Mouse (Mus musculus): ENCODE data around the gene Npas2. TPM values are rescaled to one million over a fixed set of nuclear protein-coding genes. Genes with fewer than 3 reads are reported as not detected.

Npas2 gene
- polyA plus RNA-seq, 1 experiment from 2014 or later = 0.99 TPM

DNA sequence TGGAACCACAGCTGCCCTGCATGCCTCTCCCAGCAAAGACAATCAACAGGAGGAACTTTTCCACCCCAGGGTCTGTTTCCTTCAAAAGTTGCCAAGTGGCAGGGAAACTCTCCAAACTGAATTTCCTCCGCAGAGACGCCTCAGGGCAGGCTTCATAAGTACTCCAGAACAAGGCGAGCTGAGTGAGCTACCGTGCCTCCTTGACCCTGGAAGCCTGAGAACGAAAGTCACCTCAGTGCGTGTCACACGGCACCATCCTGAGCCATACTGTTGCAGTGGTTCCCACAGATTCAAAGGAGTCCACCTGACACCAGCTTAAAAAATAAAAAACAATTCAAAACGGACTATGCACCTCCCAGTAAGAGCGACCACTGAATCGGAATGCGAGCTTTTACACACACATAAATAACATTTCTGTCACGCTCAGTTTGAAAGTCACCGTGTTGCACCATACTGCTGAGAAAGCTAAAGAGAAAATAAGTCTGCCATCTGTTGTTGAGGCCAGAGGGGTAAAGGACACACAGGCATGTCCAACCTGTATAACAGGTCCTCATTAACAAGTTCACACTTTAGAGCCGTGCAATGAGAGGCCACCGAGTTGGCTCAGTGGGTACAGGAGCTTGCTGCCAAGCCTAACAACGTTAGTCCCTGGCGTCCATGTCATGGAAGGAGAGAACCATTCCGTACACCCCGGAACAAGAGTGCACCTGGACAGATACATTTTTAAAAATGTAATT is 216.7 kb downstream of the Npas2 start:
- H3K4me2 ChIP-seq (replicated peaks) = no peak overlapping the region
- no peaks in the 10 kb centered on the region for H3K27me3 ChIP-seq
- H3K9me3 ChIP-seq = no peaks in the 10 kb centered on the region
- H3K4me3 ChIP-seq = no peak overlapping the region
- H3K4me1 ChIP-seq = no peaks in the 10 kb centered on the region
- 78% methylated on average over 19 of the region's 19 CpGs for WGBS
- H3K27ac ChIP-seq (replicated peaks) = no peak overlapping the region
- ATAC-seq (replicated peaks) = no peak
- H3K36me3 ChIP-seq = no peaks in the 10 kb centered on the region
- H3K9ac ChIP-seq (replicated peaks) = no peak overlapping the region

Small RNAs within 50 kb of the gene (microRNA-seq; reads per million reads assigned to microRNA genes)
- gene Mir6349 = not detected

Other genes starting within 250 kb of the Npas2 start
- 169 and 174 TPM in 2 replicates for gene Pdcl3, start 208.1 kb upstream of the Npas2 start, polyA plus RNA-seq (2015; fragmentation: Nextera tagmentation; extraction: Ambion mirVana)
- gene Rpl31, start 174.1 kb downstream of the Npas2 start, polyA plus RNA-seq (2015; fragmentation: Nextera tagmentation; extraction: Ambion mirVana) = 324 and 361 TPM in 2 replicates

All from forebrain, embryonic 15.5 days (tissue).